ENCODE assay signal across 39 mouse cellular contexts in the genomic region with DNA sequence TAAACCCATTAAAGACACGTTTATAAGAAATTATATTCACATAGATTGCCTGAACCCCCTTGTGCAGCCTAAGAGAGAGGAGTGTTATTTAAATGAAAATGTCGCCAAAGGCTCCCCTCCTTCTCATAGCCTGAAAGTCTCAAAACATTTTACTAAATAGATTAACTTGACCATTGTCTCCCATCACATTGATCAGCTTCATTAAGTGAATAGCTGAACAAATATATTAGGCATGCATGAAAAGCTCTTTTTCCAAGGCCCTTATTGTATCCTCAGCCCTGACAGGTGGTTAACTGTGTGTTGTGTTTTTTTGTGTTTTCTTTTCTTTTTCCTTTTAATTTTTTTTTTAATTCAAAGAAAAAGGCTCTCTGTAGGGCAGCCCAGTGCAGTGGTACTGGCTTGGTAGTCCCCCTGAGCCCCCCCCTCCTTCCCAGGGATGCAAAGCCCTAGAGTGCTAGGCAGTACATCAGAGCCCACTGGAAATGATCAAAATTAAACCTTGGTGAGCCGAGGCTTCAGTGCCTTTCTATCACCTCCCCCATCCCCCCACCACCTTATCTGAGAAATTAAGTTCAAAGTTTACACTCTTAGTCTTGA. TPM values are rescaled to one million over a fixed set of nuclear protein-coding genes. Genes with fewer than 3 reads are reported as not detected.
A peak's percentile ranks its signal among the peaks of the same experiment; 100 is the strongest.
DNase-seq lines count a peak whose midpoint lies in the region; ATAC-seq and TF ChIP-seq lines count a peak whose summit lies in the region.
"Had no signal": no experiment of that assay in that cellular context is flagged by ENCODE, and none has a peak within 500 bp of the region (broad histone marks: within the 10 kb centered on the region; RNA-seq: fewer than 3 reads in every experiment).

No protein-coding gene starts in this region.

- peak; percentile 35 for DNase-seq in embryo, embryonic 10.5 days (ENCODE audit: low spot score)
- no peak for DNase-seq in embryo, embryonic 10 days (ENCODE audit: low spot score)
- DNase-seq in midbrain, embryonic 10.5 days (ENCODE audit: low spot score) = no peak
- DNase-seq in midbrain, postnatal 0 days (ENCODE audit: low spot score) = no peak
- DNase-seq in midbrain, embryonic 14.5 days = no peak
- DNase-seq in right cerebral cortex, adult 18-20 months = no peak
- DNase-seq in ovary, postnatal 10 days (ENCODE audit: low spot score) = no peak
- DNase-seq: adrenal gland, adult 2 months; adrenal gland, postnatal 36 days; cerebellum, adult 2 months; cerebellum, postnatal 25 days; gastrocnemius, postnatal 10 days; heart, postnatal 14 days; kidney, adult 9 months; kidney, postnatal 10 days; layer of hippocampus, postnatal 36 days; lung, adult 2 months; lung, postnatal 10 days; thymus, postnatal 4 days had no signal

- no peak for ATAC-seq in midbrain, postnatal 0 days (ENCODE audit: low FRiP score)
- ATAC-seq in midbrain, embryonic 14.5 days (ENCODE audit: low FRiP score, low TSS enrichment) = peak; percentile 44; the same call in 1 of the 2 replicates
- ATAC-seq: activated CD4-positive, CD25-positive, alpha-beta regulatory T cell, adult 4 months; intestine, postnatal 0 days had no signal

- TF ChIP-seq CTCF in midbrain, postnatal 0 days (IDR thresholded peaks at IDR 0.05) = no peak

- peaks cover 1% of the 10 kb centered on the region; the same call in 1 of the 2 replicates for H3K36me3 ChIP-seq in midbrain, embryonic 10.5 days
- H3K36me3 ChIP-seq in midbrain, postnatal 0 days (ENCODE audit: insufficient read depth, low read length) = no peaks in the 10 kb centered on the region
- no peaks in the 10 kb centered on the region for H3K36me3 ChIP-seq in midbrain, embryonic 14.5 days (ENCODE audit: control insufficient read depth, insufficient read depth, low read length)
- H3K36me3 ChIP-seq: embryonic facial prominence, embryonic 13.5 days; hindbrain, embryonic 13.5 days; limb, embryonic 10.5 days; limb, embryonic 15.5 days; neural tube, embryonic 12.5 days had no signal

- 10% methylated on average over 3 of the region's 3 CpGs for WGBS in midbrain, embryonic 10.5 days
- WGBS in midbrain, postnatal 0 days = 22% methylated on average over 3 of the region's 3 CpGs
- 7% methylated on average over 3 of the region's 3 CpGs for WGBS in midbrain, embryonic 14.5 days

- H3K9ac ChIP-seq in midbrain, postnatal 0 days (replicated peaks; ENCODE audit: low read length, poor library complexity, severe bottlenecking) = no peak overlapping the region
- H3K9ac ChIP-seq in midbrain, embryonic 14.5 days (replicated peaks; ENCODE audit: low read length) = no peak overlapping the region
- H3K9ac ChIP-seq: embryonic facial prominence, embryonic 13.5 days; hindbrain, embryonic 13.5 days; limb, embryonic 15.5 days; liver, embryonic 14.5 days; neural tube, embryonic 12.5 days had no signal

- H3K4me1 ChIP-seq in midbrain, embryonic 10.5 days = peaks cover 65% of the 10 kb centered on the region
- H3K4me1 ChIP-seq in midbrain, postnatal 0 days (ENCODE audit: insufficient read depth, low read length) = no peaks in the 10 kb centered on the region
- H3K4me1 ChIP-seq in midbrain, embryonic 14.5 days (ENCODE audit: control insufficient read depth, insufficient read depth, low read length) = peaks cover 6% of the 10 kb centered on the region; the same call in 1 of the 2 replicates

- H3K4me3 ChIP-seq in midbrain, embryonic 10.5 days = 0 out of 2 replicates have a peak overlapping the region, but pooled peaks have one; percentile 7
- no peak overlapping the region for H3K4me3 ChIP-seq in midbrain, postnatal 0 days (ENCODE audit: low read depth, low read length)
- no peak overlapping the region for H3K4me3 ChIP-seq in midbrain, embryonic 14.5 days (replicated peaks; ENCODE audit: low read depth, low read length)
- H3K4me3 ChIP-seq: embryonic facial prominence, embryonic 13.5 days; hindbrain, embryonic 13.5 days; limb, embryonic 10.5 days; limb, embryonic 15.5 days; neural tube, embryonic 12.5 days had no signal

- H3K4me2 ChIP-seq in midbrain, postnatal 0 days (ENCODE audit: low read depth, low read length, poor library complexity, severe bottlenecking) = no peak overlapping the region
- H3K4me2 ChIP-seq in midbrain, embryonic 14.5 days (ENCODE audit: low read length) = no peak overlapping the region
- H3K4me2 ChIP-seq: embryonic facial prominence, embryonic 13.5 days; hindbrain, embryonic 13.5 days; limb, embryonic 15.5 days; neural tube, embryonic 12.5 days had no signal

- H3K27me3 ChIP-seq in midbrain, embryonic 10.5 days (ENCODE audit: low read depth, poor library complexity, severe bottlenecking) = peaks cover 99% of the 10 kb centered on the region
- peaks cover 43% of the 10 kb centered on the region for H3K27me3 ChIP-seq in midbrain, postnatal 0 days (ENCODE audit: insufficient read depth, low read length)
- H3K27me3 ChIP-seq in midbrain, embryonic 14.5 days (ENCODE audit: control insufficient read depth, insufficient read depth, low read length) = peaks cover 75% of the 10 kb centered on the region
- H3K27me3 ChIP-seq: CH12.LX had no signal

- H3K9me3 ChIP-seq in midbrain, embryonic 10.5 days (replicated peaks) = peaks cover 5% of the 10 kb centered on the region
- H3K9me3 ChIP-seq in midbrain, postnatal 0 days (ENCODE audit: low read length) = 0 out of 2 replicates have a peak, but pooled peaks cover 3% of the 10 kb centered on the region
- peaks cover 1% of the 10 kb centered on the region; the same call in 1 of the 2 replicates for H3K9me3 ChIP-seq in midbrain, embryonic 14.5 days (ENCODE audit: control insufficient read depth, low read length)
- H3K9me3 ChIP-seq: embryonic facial prominence, embryonic 13.5 days; limb, embryonic 10.5 days; limb, embryonic 15.5 days had no signal

- H3K27ac ChIP-seq in midbrain, embryonic 10.5 days (replicated peaks) = peak overlapping the region; percentile 83
- no peak overlapping the region for H3K27ac ChIP-seq in midbrain, postnatal 0 days (ENCODE audit: low read depth, low read length)
- no peak overlapping the region for H3K27ac ChIP-seq in midbrain, embryonic 14.5 days (replicated peaks; ENCODE audit: low read depth, low read length)
- H3K27ac ChIP-seq: embryonic facial prominence, embryonic 13.5 days; hindbrain, embryonic 13.5 days; limb, embryonic 10.5 days; limb, embryonic 15.5 days; liver, embryonic 14.5 days; macrophage; neural tube, embryonic 12.5 days had no signal

RNA-seq across cellular contexts. Expression of gene Dbx1, which starts 4.2 kb away (rescaled TPM):
- polyA plus RNA-seq in midbrain, embryonic 10.5 days (2016; fragmentation: Nextera tagmentation; extraction: Ambion mirVana) = 168 and 188 TPM in 2 replicates
- 0.77 and 1.6 TPM in 2 replicates for total RNA-seq in midbrain, postnatal 0 days (2014; rRNA removed)
- 0.84 and 1.2 TPM in 2 replicates for polyA plus RNA-seq in midbrain, postnatal 0 days (2015; fragmentation: Nextera tagmentation; extraction: Ambion mirVana)
- 14.0 and 52.8 TPM in 2 replicates for polyA plus RNA-seq in midbrain, embryonic 14.5 days (2014; fragmentation: Nextera tagmentation; extraction: Ambion mirVana)
- total RNA-seq: adrenal gland, adult 2 months; adrenal gland, postnatal 36 days; ES-E14; heart, postnatal 14 days; layer of hippocampus, postnatal 36 days; megakaryocyte-erythroid progenitor cell, adult 5-6 weeks had no signal
- polyA plus RNA-seq: activated CD4-positive, CD25-positive, alpha-beta regulatory T cell, adult 4 months; adrenal gland, adult 2 months; C2C12; cerebellum, adult 2 months; gonadal fat pad, adult 2 months; heart, embryonic 14.5 days; intestine, postnatal 0 days; large intestine, adult 2 months; limb, embryonic 10.5 days; liver, embryonic 14.5 days; lung, adult 2 months; macrophage; small intestine, adult 2 months; stomach, embryonic 14.5 days; testis, adult 2 months; thymus, postnatal 0 days had no signal
